Mouse (Mus musculus) gastrocnemius, postnatal 14 days (tissue): ENCODE results near the gene Stat5a. TPM values are rescaled to one million over a fixed set of nuclear protein-coding genes. Genes with fewer than 3 reads are reported as not detected.

Source experiments
- DNase-seq: peaks from one replicate; pipeline ENCODE4 v3.0.0; 2021; ENCODE audit warnings: mixed read lengths
- intact Hi-C: fragments of 180-260 bp; cut with DNase I; formaldehyde crosslinking; loops from one replicate; pipeline ENCODE4 v1.15.1; 2025; ENCODE audit warnings: low total_unique reads
- total RNA-seq, 2 experiments: library from RNA; stranded (reverse); gene quantifications; 2 replicates each; pipeline ENCODE4 v1.2.3; 2021

Stat5a gene
- total RNA-seq, 2 experiments from 2014 or later, result 17.9 to 21.5 TPM

DNA sequence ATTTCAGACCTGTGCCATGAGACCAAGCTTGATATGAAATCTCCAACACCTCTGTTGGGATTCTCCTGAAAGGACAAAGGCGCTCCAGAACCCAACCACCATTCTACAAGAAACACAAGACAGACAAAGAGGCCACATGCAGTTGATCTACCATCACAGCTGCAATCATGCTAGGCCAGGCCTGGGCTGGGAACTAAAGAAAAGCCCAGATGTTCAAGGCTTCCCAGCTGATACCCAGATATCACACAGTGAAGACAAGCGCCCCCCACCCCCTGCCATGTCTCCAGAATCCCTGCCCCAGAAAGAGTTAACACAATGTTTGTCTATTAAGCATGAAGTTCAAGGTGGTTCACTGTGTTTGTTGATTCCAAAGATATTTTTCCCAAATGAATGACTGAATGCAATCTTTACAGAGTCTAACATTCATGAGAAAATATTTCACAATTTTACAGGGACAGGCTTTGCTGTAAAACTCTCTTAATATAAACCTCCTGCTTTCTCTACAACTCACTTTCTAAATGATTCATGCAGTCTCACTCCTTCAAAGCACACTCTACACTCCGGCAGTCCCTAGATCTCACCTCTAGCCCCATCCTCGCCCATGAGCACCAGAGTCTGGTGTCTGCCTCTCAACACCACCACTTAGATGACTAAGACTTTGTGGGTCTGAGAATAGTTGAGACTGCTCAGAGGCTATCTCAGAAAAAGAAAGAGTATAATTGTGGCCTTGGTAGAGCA is 61.9 kb downstream of the Stat5a start:
- intact Hi-C loops, result no loop called here
- no peak for DNase-seq

DNA sequence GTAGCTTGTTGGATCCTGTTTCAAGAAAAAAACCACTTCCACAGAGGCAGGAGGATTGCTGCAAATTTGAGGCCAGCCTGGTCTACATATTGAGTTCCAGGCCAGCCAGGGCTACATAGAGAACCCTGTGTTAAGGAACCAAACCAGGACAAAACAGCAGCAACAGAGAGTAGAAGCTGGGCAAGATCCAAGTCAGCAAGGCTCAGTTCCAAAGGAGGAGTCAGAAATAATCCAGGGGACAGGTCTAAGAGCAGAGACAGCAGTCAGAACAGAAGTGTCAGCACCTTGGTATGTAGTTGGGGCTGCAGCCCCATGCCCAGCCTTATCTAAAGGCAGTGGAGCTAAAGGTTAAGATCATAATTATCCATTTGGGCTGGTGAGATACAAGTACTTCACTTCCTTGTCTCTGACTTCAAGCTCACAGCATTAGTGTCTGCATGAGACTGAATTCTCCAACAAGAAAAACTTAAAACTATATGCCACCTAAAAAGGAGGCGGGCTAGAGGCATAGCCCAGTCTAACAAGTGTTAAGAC is 65.3 kb downstream of the Stat5a start:
- intact Hi-C loops, result no loop called here
- no peak for DNase-seq

DNA sequence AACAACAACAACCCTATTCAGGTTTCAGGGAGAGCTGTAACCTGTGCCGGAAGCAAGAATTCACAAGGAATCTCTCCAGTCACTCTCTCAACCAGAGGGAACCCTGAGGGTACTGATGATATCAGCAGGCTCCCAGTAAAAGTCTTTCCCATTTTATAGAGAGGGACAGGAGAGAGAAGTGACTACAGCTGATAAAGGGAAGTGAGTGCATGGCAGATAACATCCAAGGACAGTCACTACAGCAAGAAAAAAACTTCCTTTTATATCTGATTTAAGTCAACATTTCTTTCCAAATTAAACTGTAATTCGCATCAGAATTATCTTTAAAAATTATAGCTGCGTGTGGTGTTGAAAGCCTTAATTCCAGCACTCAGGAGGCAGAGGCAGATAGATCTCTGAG is 68.2 kb downstream of the Stat5a start:
- intact Hi-C loops, result no loop called here
- DNase-seq, result no peak

DNA sequence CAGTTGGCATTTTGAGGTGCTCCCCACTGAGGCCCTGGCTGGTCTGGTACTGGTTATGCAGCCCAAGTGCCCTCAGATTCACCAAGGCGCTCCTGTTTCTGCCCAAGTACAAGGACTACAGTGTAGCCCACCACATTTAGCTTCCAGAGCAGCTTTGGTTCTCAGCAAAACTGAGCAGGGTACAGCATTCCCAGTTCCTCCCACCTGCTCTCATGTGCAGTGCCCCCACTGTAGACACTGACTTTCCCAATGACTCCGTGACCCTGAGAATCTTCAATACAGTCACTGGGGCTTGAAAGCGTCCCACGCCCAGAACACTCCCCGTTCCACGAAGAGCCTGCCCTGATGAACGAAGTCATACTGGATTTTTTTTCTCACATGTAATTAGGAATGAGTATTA is 71.5 kb downstream of the Stat5a start:
- intact Hi-C loops, result no loop called here
- DNase-seq, result no peak

DNA sequence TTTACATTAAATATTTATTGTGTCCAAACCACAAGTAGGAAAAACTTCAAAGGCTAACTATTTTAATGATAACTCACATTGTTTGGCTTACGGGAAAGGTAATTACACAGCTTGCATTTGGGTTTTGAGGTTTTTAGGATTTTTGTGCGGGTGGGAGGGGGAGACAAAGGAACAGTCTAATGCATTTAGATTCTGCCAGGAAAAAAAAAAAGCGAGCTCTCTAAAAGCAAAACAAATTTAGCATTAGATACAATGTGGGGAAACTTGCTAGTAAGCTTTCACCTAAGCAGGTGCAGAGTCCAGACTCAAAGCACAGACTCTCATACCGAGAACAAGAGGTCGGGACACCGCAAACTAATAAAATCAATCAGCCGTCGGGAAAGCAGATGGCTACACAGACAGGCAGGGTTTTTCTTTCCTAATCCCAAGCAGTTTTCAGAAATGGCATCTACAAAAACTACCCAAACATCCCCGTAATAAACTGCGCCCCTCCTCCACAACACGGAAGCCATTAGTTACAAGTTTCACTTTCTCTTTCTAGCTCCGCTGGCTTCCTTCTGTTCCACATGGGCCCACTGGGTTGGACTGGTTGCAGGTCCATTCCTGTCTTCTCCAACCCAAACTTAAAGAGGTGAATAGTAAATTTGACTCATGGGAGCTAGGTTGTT is 72.2 kb downstream of the Stat5a start:
- DNase-seq, result no peak
- intact Hi-C loops, result no loop called here

Other genes starting within 250 kb of the Stat5a start
- gene Nkiras2, start 240.1 kb upstream of the Stat5a start, total RNA-seq, result 10 to 100 TPM; 21.2 to 23.4 TPM
- gene Dnajc7, start 239.2 kb upstream of the Stat5a start, total RNA-seq, result 100 to 1,000 TPM; 143 to 179 TPM
- 1 to 10 TPM in 1 of 2 experiments, under 1 TPM in 1; 0.62 to 1.5 TPM for gene Zfp385c, start 166.9 kb upstream of the Stat5a start, total RNA-seq
- under 1 TPM; 0.35 to 0.39 TPM for gene Dhx58, start 155.1 kb upstream of the Stat5a start, total RNA-seq
- gene Kat2a, start 146.9 kb upstream of the Stat5a start, total RNA-seq, result 10 to 100 TPM; 11.2 to 12.5 TPM
- not detected for gene Hspb9, start 145.5 kb upstream of the Stat5a start, total RNA-seq
- gene Rab5c, start 121.1 kb upstream of the Stat5a start, total RNA-seq, result 10 to 100 TPM; 49.1 to 49.4 TPM
- gene Kcnh4, start 99.4 kb upstream of the Stat5a start, total RNA-seq, result not detected
- not detected for gene Hcrt, start 96.4 kb upstream of the Stat5a start, total RNA-seq
- gene Ghdc, start 88.4 kb upstream of the Stat5a start, total RNA-seq, result 1 to 10 TPM; 5.6 to 7.1 TPM
- gene Stat5b, start 8.6 kb upstream of the Stat5a start, total RNA-seq, result 100 to 1,000 TPM in 1 of 2 experiments, 10 to 100 TPM in 1; 100.0 to 110 TPM
- gene Stat3, start 80.2 kb downstream of the Stat5a start, total RNA-seq, result 10 to 100 TPM; 41.7 to 43.6 TPM
- 100 to 1,000 TPM; 226 to 256 TPM for gene Cavin1, start 111.5 kb downstream of the Stat5a start, total RNA-seq
- 10 to 100 TPM; 53.4 to 58.5 TPM for gene Atp6v0a1, start 150.1 kb downstream of the Stat5a start, total RNA-seq
- 1 to 10 TPM; 6.2 to 7.4 TPM for gene Naglu, start 210.7 kb downstream of the Stat5a start, total RNA-seq
- gene Hsd17b1, start 219.1 kb downstream of the Stat5a start, total RNA-seq, result under 1 TPM in 1 of 2 experiments, not detected in 1; 0.29 TPM
- gene Coasy, start 223.2 kb downstream of the Stat5a start, total RNA-seq, result 1 to 10 TPM; 8.1 to 9.5 TPM
- gene Mlx, start 227.9 kb downstream of the Stat5a start, total RNA-seq, result 10 to 100 TPM; 10.8 to 12.4 TPM
- gene Psmc3ip, start 236.1 kb downstream of the Stat5a start, total RNA-seq, result 1 to 10 TPM; 1.1 to 1.5 TPM